Mouse (Mus musculus): ENCODE results near the gene Baiap2. TPM values are rescaled to one million over a fixed set of nuclear protein-coding genes. Genes with fewer than 3 reads are reported as not detected.

The Baiap2 gene
- total and polyA plus RNA-seq, 2 experiments: 11.6 to 45.6 TPM

GRCm38 (mm10) chr11:119983151-119983550 lies 40.6 kb downstream of the Baiap2 start:
- peaks cover 35% of the 10 kb centered on the region for H3K4me1 ChIP-seq (ENCODE audit: control insufficient read depth, insufficient read depth, low read length)
- H3K79me2 ChIP-seq (ENCODE audit: control insufficient read depth, insufficient read depth, low read length): no peaks in the 10 kb centered on the region
- TF ChIP-seq CTCF (IDR thresholded peaks at IDR 0.05; ENCODE audit: low read depth, low read length) (no peak), POLR2A (IDR thresholded peaks at IDR 0.05; ENCODE audit: extremely low read depth, insufficient read depth, low read length) (no peak)
- no peak overlapping the region for H3K9ac ChIP-seq (ENCODE audit: low read depth, low read length)
- DNase-seq (ENCODE audit: extremely low read depth, low read depth, low spot score): no peak
- no peak overlapping the region for H3K4me3 ChIP-seq (ENCODE audit: insufficient read depth, low read depth, low read length)
- H3K27ac ChIP-seq (replicated peaks; ENCODE audit: insufficient read depth, low read depth, low read length): no peak overlapping the region
- 92% methylated on average over 2 of the region's 2 CpGs for WGBS
- H3K36me3 ChIP-seq (ENCODE audit: control insufficient read depth, insufficient read depth, low read length): peaks cover 5% of the 10 kb centered on the region; the same call in 1 of the 2 replicates
- no peaks in the 10 kb centered on the region for H3K27me3 ChIP-seq (ENCODE audit: control insufficient read depth, insufficient read depth, low read length)

GRCm38 (mm10) chr11:119986751-119987425 lies 44.3 kb downstream of the Baiap2 start:
- no peak for DNase-seq (ENCODE audit: extremely low read depth, low read depth, low spot score)
- Histone ChIP-seq H3K9ac (ENCODE audit: low read depth, low read length) (no peak overlapping the region), H3K4me1 (ENCODE audit: control insufficient read depth, insufficient read depth, low read length) (peaks cover 38% of the 10 kb centered on the region), H3K27me3 (ENCODE audit: control insufficient read depth, insufficient read depth, low read length) (no peaks in the 10 kb centered on the region), H3K4me3 (ENCODE audit: insufficient read depth, low read depth, low read length) (no peak overlapping the region), H3K36me3 (ENCODE audit: control insufficient read depth, insufficient read depth, low read length) (0 out of 2 replicates have a peak, but pooled peaks cover 1% of the 10 kb centered on the region), H3K27ac (replicated peaks; ENCODE audit: insufficient read depth, low read depth, low read length) (no peak overlapping the region; the same call in 1 of the 2 replicates), H3K79me2 (ENCODE audit: control insufficient read depth, insufficient read depth, low read length) (no peaks in the 10 kb centered on the region)
- 84% methylated on average over 9 of the region's 9 CpGs for WGBS
- no peak for TF ChIP-seq POLR2A (IDR thresholded peaks at IDR 0.05; ENCODE audit: extremely low read depth, insufficient read depth, low read length)
- TF ChIP-seq CTCF (IDR thresholded peaks at IDR 0.05; ENCODE audit: low read depth, low read length): no peak

GRCm38 (mm10) chr11:119987876-119988275 lies 45.3 kb downstream of the Baiap2 start:
- TF ChIP-seq POLR2A (IDR thresholded peaks at IDR 0.05; ENCODE audit: extremely low read depth, insufficient read depth, low read length) (no peak), CTCF (IDR thresholded peaks at IDR 0.05; ENCODE audit: low read depth, low read length) (no peak)
- Histone ChIP-seq H3K79me2 (ENCODE audit: control insufficient read depth, insufficient read depth, low read length) (no peaks in the 10 kb centered on the region), H3K4me3 (ENCODE audit: insufficient read depth, low read depth, low read length) (no peak overlapping the region), H3K9ac (ENCODE audit: low read depth, low read length) (no peak overlapping the region; the same call in 1 of the 2 replicates), H3K4me1 (ENCODE audit: control insufficient read depth, insufficient read depth, low read length) (peaks cover 34% of the 10 kb centered on the region), H3K27ac (replicated peaks; ENCODE audit: insufficient read depth, low read depth, low read length) (peak overlapping the region; percentile 14), H3K36me3 (ENCODE audit: control insufficient read depth, insufficient read depth, low read length) (no peaks in the 10 kb centered on the region), H3K27me3 (ENCODE audit: control insufficient read depth, insufficient read depth, low read length) (no peaks in the 10 kb centered on the region)
- peak; percentile 84 for DNase-seq (ENCODE audit: extremely low read depth, low read depth, low spot score)
- 23% methylated on average over 7 of the region's 7 CpGs for WGBS

- Histone ChIP-seq H3K4me3 (ENCODE audit: insufficient read depth, low read depth, low read length) (no peak overlapping the region), H3K27me3 (ENCODE audit: control insufficient read depth, insufficient read depth, low read length) (no peaks in the 10 kb centered on the region), H3K79me2 (ENCODE audit: control insufficient read depth, insufficient read depth, low read length) (no peaks in the 10 kb centered on the region), H3K9ac (ENCODE audit: low read depth, low read length) (no peak overlapping the region), H3K36me3 (ENCODE audit: control insufficient read depth, insufficient read depth, low read length) (no peaks in the 10 kb centered on the region), H3K27ac (replicated peaks; ENCODE audit: insufficient read depth, low read depth, low read length) (peak overlapping the region; percentile 6; the same call in 1 of the 2 replicates), H3K4me1 (ENCODE audit: control insufficient read depth, insufficient read depth, low read length) (peaks cover 34% of the 10 kb centered on the region)
- TF ChIP-seq POLR2A (IDR thresholded peaks at IDR 0.05; ENCODE audit: extremely low read depth, insufficient read depth, low read length) (no peak), CTCF (IDR thresholded peaks at IDR 0.05; ENCODE audit: low read depth, low read length) (no peak)
- 53% methylated on average over 7 of the region's 7 CpGs for WGBS
- peak; percentile 96 for DNase-seq (ENCODE audit: extremely low read depth, low read depth, low spot score)
These were observed 45.8 kb downstream of the Baiap2 start for GRCm38 (mm10) chr11:119988391-119988790.

DNA sequence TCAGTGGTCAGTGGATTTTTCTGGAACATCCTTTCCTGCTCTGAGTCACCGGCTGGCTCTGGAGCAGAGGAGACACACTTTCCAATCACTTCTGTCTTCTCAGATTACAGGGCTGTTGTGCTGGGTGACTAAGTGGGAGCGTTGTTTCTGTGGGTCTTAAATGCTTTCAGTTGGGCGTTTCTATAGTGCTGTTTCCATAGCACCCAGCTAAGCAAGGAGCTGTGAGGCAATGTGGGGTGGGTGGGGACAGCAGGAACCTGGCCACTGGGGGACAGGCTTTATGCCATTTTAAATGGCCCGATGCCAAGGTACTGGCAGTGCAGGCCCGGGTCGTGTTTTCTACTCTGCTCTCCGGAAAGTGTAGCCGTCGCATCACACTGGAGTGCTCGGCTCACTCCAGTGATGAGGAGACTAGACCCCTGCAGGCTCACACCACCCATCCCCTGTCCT lies 46.6 kb downstream of the Baiap2 start:
- Histone ChIP-seq H3K9ac (ENCODE audit: low read depth, low read length) (no peak overlapping the region), H3K4me1 (ENCODE audit: control insufficient read depth, insufficient read depth, low read length) (peaks cover 34% of the 10 kb centered on the region), H3K79me2 (ENCODE audit: control insufficient read depth, insufficient read depth, low read length) (no peaks in the 10 kb centered on the region), H3K27me3 (ENCODE audit: control insufficient read depth, insufficient read depth, low read length) (no peaks in the 10 kb centered on the region), H3K36me3 (ENCODE audit: control insufficient read depth, insufficient read depth, low read length) (peaks cover 2% of the 10 kb centered on the region; the same call in 1 of the 2 replicates), H3K4me3 (ENCODE audit: insufficient read depth, low read depth, low read length) (no peak overlapping the region), H3K27ac (replicated peaks; ENCODE audit: insufficient read depth, low read depth, low read length) (no peak overlapping the region)
- TF ChIP-seq CTCF (IDR thresholded peaks at IDR 0.05; ENCODE audit: low read depth, low read length): no peak
- no peak for TF ChIP-seq POLR2A (IDR thresholded peaks at IDR 0.05; ENCODE audit: extremely low read depth, insufficient read depth, low read length)
- DNase-seq (ENCODE audit: extremely low read depth, low read depth, low spot score): no peak
- 35% methylated on average over 10 of the region's 10 CpGs for WGBS
